Mouse (Mus musculus) layer of hippocampus, postnatal 14 days (tissue): ENCODE data around the gene Erfe. TPM values are rescaled to one million over a fixed set of nuclear protein-coding genes. Genes with fewer than 3 reads are reported as not detected.

ENCODE experiments used
- DNase-seq, 2 experiments: peaks; one replicate each; pipeline ENCODE4 v3.0.0; 2021 to 2022; ENCODE audit warnings: low spot score in 2 of 2, mixed read lengths in 1 of 2
- total RNA-seq, 2 experiments: library from RNA; stranded (reverse); gene quantifications; 2 replicates each; pipeline ENCODE4 v1.2.3; 2021

Erfe gene
- total RNA-seq, 2 experiments from 2014 or later = 0.12 TPM; not detected in 1

- no peak for DNase-seq
These were observed 54.4 kb downstream of the Erfe start for GRCm38 (mm10) chr1:91420601-91421065.

Other genes with a start within 250 kb of the Erfe start
- not detected for gene Rbm44, start 221.3 kb upstream of the Erfe start, total RNA-seq
- 10 to 100 TPM; 51.3 to 53.0 TPM for gene Ramp1, start 186.6 kb upstream of the Erfe start, total RNA-seq
- gene Ube2f, start 116.1 kb upstream of the Erfe start, total RNA-seq = 10 to 100 TPM; 57.2 to 57.4 TPM
- 10 to 100 TPM; 12.7 to 13.4 TPM for gene Scly, start 68.1 kb upstream of the Erfe start, total RNA-seq
- gene Espnl, start 44.4 kb upstream of the Erfe start, total RNA-seq = under 1 TPM; 0.05 to 0.10 TPM
- gene Klhl30, start 15.4 kb upstream of the Erfe start, total RNA-seq = under 1 TPM; 0.09 to 0.12 TPM
- 10 to 100 TPM; 63.6 to 63.7 TPM for gene Ilkap, start 32.4 kb downstream of the Erfe start, total RNA-seq
- 10 to 100 TPM; 20.6 to 21.9 TPM for gene Hes6, start 47.6 kb downstream of the Erfe start, total RNA-seq
- gene Per2, start 92.9 kb downstream of the Erfe start, total RNA-seq = 10 to 100 TPM; 24.2 to 28.6 TPM
- gene Traf3ip1, start 128.2 kb downstream of the Erfe start, total RNA-seq = 10 to 100 TPM; 11.6 to 12.6 TPM
- 10 to 100 TPM; 44.6 to 48.5 TPM for gene Asb1, start 174.1 kb downstream of the Erfe start, total RNA-seq